Mouse (Mus musculus) E14TG2a.4 (cell line): Measurements from ENCODE around the gene Mvp.

ENCODE experiments used
- CTCF ChIP-seq: conservative IDR thresholded peaks from 2 replicates; pipeline ENCODE4 v1.5.1; 2014; ENCODE audit warnings: low read length
- NANOG ChIP-seq: IDR thresholded peaks from 2 replicates; pipeline ENCODE4 v1.6.1; 2014; ENCODE audit warnings: borderline replicate concordance, low read length, mixed read lengths

GRCm38 (mm10) chr7:126975950-126976866, 38.2 kb downstream of the Mvp start, which contains the start of gene Cdiptos:
- TF ChIP-seq CTCF (peak; percentile 75), NANOG (no peak)
